Mouse (Mus musculus): ENCODE data around the gene Ercc4. TPM values are rescaled to one million over a fixed set of nuclear protein-coding genes. Genes with fewer than 3 reads are reported as not detected.

Gene Ercc4
- total and polyA plus RNA-seq, 3 experiments = 10.6 to 15.5 TPM; not detected in 1

DNA sequence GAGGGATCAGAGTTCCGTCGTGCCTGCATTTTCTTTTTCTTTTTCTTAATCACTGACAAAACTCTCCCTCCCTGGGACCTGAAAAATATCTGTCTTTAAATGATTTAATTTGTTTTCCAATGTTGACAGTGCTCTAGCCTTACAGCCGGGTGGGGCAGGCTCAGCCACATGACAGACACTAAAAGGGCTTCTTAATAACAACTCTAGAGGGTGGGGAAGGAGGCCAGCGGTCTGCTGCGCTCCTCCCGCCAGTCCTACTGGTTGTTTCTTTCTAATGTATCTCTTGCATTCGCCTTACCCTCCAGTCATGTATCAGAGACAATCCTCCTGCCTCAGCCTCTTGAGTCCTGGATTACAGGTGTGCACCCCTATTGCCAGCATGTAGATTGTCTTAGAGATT, 34.4 kb downstream of the Ercc4 start:
- no peak for TF ChIP-seq BHLHE40 (IDR thresholded peaks at IDR 0.05; ENCODE audit: borderline replicate concordance, low read depth, low read length)
- TF ChIP-seq CTCF (IDR thresholded peaks at IDR 0.05 in 2 of 3, conservative IDR thresholded peaks at IDR 0.05 in 1 of 3; ENCODE audit: control insufficient read depth in 1 of 3, insufficient read depth in 1 of 3, low read depth in 2 of 3, low read length in 3 of 3, poor library complexity in 1 of 3, severe bottlenecking in 1 of 3) = no peak
- TF ChIP-seq CHD1 (IDR thresholded peaks at IDR 0.05; ENCODE audit: low read depth, low read length) = no peak
- TF ChIP-seq MAFK (IDR thresholded peaks at IDR 0.05; ENCODE audit: borderline replicate concordance, low read depth, low read length) = no peak
- TF ChIP-seq TCF12 (IDR thresholded peaks at IDR 0.05; ENCODE audit: low read depth, low read length) = no peak
- no peak for TF ChIP-seq RAD21 (IDR thresholded peaks at IDR 0.05; ENCODE audit: low read depth, low read length)
- TF ChIP-seq TBP (IDR thresholded peaks at IDR 0.05; ENCODE audit: low read depth, low read length) = no peak
- no peak for TF ChIP-seq EP300 (IDR thresholded peaks at IDR 0.05; ENCODE audit: low read depth in 1 of 2, low read length in 2 of 2)
- TF ChIP-seq NELFE (IDR thresholded peaks at IDR 0.05; ENCODE audit: low read depth, low read length) = no peak
- TF ChIP-seq MYB (IDR thresholded peaks at IDR 0.05; ENCODE audit: low read depth, low read length) = no peak
- TF ChIP-seq ZC3H11A (IDR thresholded peaks at IDR 0.05; ENCODE audit: low read depth, low read length) = no peak
- TF ChIP-seq GATA1 (IDR thresholded peaks at IDR 0.05; ENCODE audit: low read depth, low read length) = no peak
- TF ChIP-seq MAZ (IDR thresholded peaks at IDR 0.05; ENCODE audit: low read depth, low read length) = no peak
- TF ChIP-seq MYC (IDR thresholded peaks at IDR 0.05; ENCODE audit: low read depth, low read length) = no peak
- no peak for TF ChIP-seq RCOR1 (IDR thresholded peaks at IDR 0.05; ENCODE audit: low read depth, low read length)
- TF ChIP-seq POLR2AphosphoS2 (IDR thresholded peaks at IDR 0.05; ENCODE audit: low read length) = no peak
- TF ChIP-seq MAX (IDR thresholded peaks at IDR 0.05; ENCODE audit: low read length) = no peak
- Histone ChIP-seq H3K79me2 (ENCODE audit: control insufficient read depth, insufficient read depth, low read length, poor library complexity) (no peaks in the 10 kb centered on the region), H3K9me3 (replicated peaks; ENCODE audit: insufficient read depth, low read length) (no peaks in the 10 kb centered on the region), H3K36me3 (ENCODE audit: control insufficient read depth in 1 of 2, insufficient read depth in 2 of 2, low read length in 2 of 2) (peaks cover 0 to 6% of the 10 kb centered on the region in 2 experiments; a peak in 2 of 4 replicates), H3K4me1 (ENCODE audit: control insufficient read depth in 1 of 2, insufficient read depth in 2 of 2, low read length in 2 of 2) (no peaks in the 10 kb centered on the region), H3K27me3 (ENCODE audit: control insufficient read depth in 1 of 2, insufficient read depth in 2 of 2, low read length in 2 of 2) (no peaks in the 10 kb centered on the region), H3K9ac (ENCODE audit: control insufficient read depth, low read depth, low read length, poor library complexity, severe bottlenecking) (no peak overlapping the region), H3K27ac (ENCODE audit: control insufficient read depth, low read depth, low read length) (no peak overlapping the region), H3K4me3 (ENCODE audit: control insufficient read depth in 1 of 2, insufficient read depth in 1 of 2, low read depth in 2 of 2, low read length in 2 of 2) (no peak overlapping the region)
- no peak for DNase-seq (ENCODE audit: low read depth, low spot score)

DNA sequence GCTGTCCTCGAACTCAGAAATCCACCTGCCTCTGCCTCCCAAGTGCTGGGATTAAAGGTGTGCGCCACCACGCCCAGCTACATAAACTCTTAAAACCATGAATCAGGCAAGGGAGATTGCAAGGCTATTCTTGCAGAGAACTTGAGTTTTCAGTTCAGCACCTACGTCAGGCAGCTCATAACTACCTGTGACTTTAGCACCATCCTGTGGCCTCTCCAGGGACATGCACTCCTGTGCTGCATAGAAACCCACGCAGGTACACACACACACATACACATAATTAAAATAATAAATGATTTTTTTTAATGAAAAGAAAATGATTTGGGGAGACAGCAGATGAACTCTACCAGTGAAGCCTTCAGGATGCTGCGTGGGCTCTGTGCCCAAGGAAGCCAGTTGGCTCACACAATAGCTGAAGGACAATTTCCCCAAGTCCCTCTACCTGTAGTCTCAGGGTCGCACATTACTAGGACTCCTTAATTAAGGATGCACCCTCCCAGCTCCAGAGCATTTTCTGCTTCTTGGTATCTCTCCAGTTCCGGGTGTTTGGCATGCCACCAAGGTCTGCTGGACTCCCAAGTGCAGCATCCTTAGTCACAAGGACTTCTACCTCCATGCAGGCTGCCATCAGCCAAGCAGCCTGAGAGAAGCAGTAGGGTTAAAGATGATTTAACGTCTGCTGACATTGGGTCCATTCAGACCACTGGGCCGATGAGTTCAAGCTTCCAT, 35.4 kb downstream of the Ercc4 start:
- peaks cover 0 to 6% of the 10 kb centered on the region in 2 experiments; a peak in 2 of 4 replicates for H3K36me3 ChIP-seq (ENCODE audit: control insufficient read depth in 1 of 2, insufficient read depth in 2 of 2, low read length in 2 of 2)
- H3K9me3 ChIP-seq (replicated peaks; ENCODE audit: insufficient read depth, low read length) = no peaks in the 10 kb centered on the region
- H3K4me3 ChIP-seq (ENCODE audit: control insufficient read depth in 1 of 2, insufficient read depth in 1 of 2, low read depth in 2 of 2, low read length in 2 of 2) = no peak overlapping the region
- H3K27ac ChIP-seq (ENCODE audit: control insufficient read depth, low read depth, low read length) = no peak overlapping the region
- no peak for TF ChIP-seq ZMIZ1 (IDR thresholded peaks at IDR 0.05; ENCODE audit: low read depth, low read length)
- no peak for TF ChIP-seq SMC3 (IDR thresholded peaks at IDR 0.05; ENCODE audit: low read depth, low read length)
- no peak for TF ChIP-seq RAD21 (IDR thresholded peaks at IDR 0.05; ENCODE audit: low read depth, low read length)
- TF ChIP-seq MAX (IDR thresholded peaks at IDR 0.05; ENCODE audit: low read length) = no peak
- TF ChIP-seq ELF1 (IDR thresholded peaks at IDR 0.05; ENCODE audit: low read depth, low read length) = no peak
- no peak for TF ChIP-seq USF2 (IDR thresholded peaks at IDR 0.05; ENCODE audit: borderline replicate concordance in 1 of 2, insufficient read depth in 1 of 2, low read depth in 1 of 2, low read length in 2 of 2)
- TF ChIP-seq MYC (IDR thresholded peaks at IDR 0.05; ENCODE audit: low read depth, low read length) = no peak
- no peak for TF ChIP-seq EP300 (IDR thresholded peaks at IDR 0.05; ENCODE audit: low read depth in 1 of 2, low read length in 2 of 2)
- no peak for TF ChIP-seq E2F4 (IDR thresholded peaks at IDR 0.05; ENCODE audit: borderline replicate concordance, low read depth, low read length)
- no peak for TF ChIP-seq ZNF384 (IDR thresholded peaks at IDR 0.05; ENCODE audit: low read depth, low read length)
- no peaks in the 10 kb centered on the region for H3K4me1 ChIP-seq (ENCODE audit: control insufficient read depth in 1 of 2, insufficient read depth in 2 of 2, low read length in 2 of 2)
- DNase-seq (ENCODE audit: low read depth, low spot score) = no peak
- no peaks in the 10 kb centered on the region for H3K79me2 ChIP-seq (ENCODE audit: control insufficient read depth, insufficient read depth, low read length, poor library complexity)
- no peaks in the 10 kb centered on the region for H3K27me3 ChIP-seq (ENCODE audit: control insufficient read depth in 1 of 2, insufficient read depth in 2 of 2, low read length in 2 of 2)
- no peak overlapping the region for H3K9ac ChIP-seq (ENCODE audit: control insufficient read depth, low read depth, low read length, poor library complexity, severe bottlenecking)

All from MEL (cell line).